Mouse (Mus musculus) limb, embryonic 15.5 days (tissue): Measurements from ENCODE around the gene Gipc3. TPM values are rescaled to one million over a fixed set of nuclear protein-coding genes. Genes with fewer than 3 reads are reported as not detected.

ENCODE experiments used
- ATAC-seq: fragments of 200-750 bp; cut with Nextera tagmentation; 2 replicates; pipeline ENCODE4 v1.8.0; 2017; ENCODE audit warnings: low read depth, moderate TSS enrichment; ENCODE audit not compliant: insufficient number of reproducible peaks, low FRiP score, low TSS enrichment
- H3K27ac ChIP-seq: fragments of 300-500 bp; sonication (generic); 2 replicates; pipeline ENCODE4 v1.5.1; 2015; ENCODE audit warnings: moderate library complexity, mild to moderate bottlenecking, inconsistent platforms
- H3K27me3 ChIP-seq: fragments of 300-500 bp; sonication (generic); 2 replicates; pipeline ENCODE4 v1.6.1; 2015; ENCODE audit warnings: inconsistent platforms
- H3K36me3 ChIP-seq: fragments of 300-500 bp; sonication (generic); 2 replicates; pipeline ENCODE4 v1.6.1; 2015; ENCODE audit warnings: inconsistent platforms
- H3K4me1 ChIP-seq: fragments of 300-500 bp; sonication (generic); 2 replicates; pipeline ENCODE4 v1.6.1; 2015; ENCODE audit warnings: inconsistent platforms
- H3K4me2 ChIP-seq: fragments of 300-500 bp; sonication (generic); 2 replicates; pipeline ENCODE4 v1.6.1; 2015; ENCODE audit warnings: mild to moderate bottlenecking, inconsistent platforms
- H3K4me3 ChIP-seq: fragments of 300-500 bp; sonication (generic); 2 replicates; pipeline ENCODE4 v1.5.1; 2015; ENCODE audit warnings: mild to moderate bottlenecking, inconsistent platforms
- H3K9ac ChIP-seq: fragments of 300-500 bp; sonication (generic); 2 replicates; pipeline ENCODE4 v1.6.1; 2015; ENCODE audit warnings: inconsistent platforms
- H3K9me3 ChIP-seq: fragments of 300-500 bp; sonication (generic); 2 replicates; pipeline ENCODE4 v1.6.1; 2016; ENCODE audit warnings: inconsistent platforms
- whole genome bisulfite sequencing: fragments of 180-500 bp; shearing (Covaris S2); methylation state at CpG from one replicate; pipeline ENCODE4 v1.1.7; 2015; 5-methylcytosine and 5-hydroxymethylcytosine counted together
- polyA plus RNA-seq: library from polyadenylated mRNA; unstranded; fragments of >200 nt; fragmentation: Nextera tagmentation; extraction: Ambion mirVana; gene quantifications from 2 replicates; pipeline ENCODE4 v1.2.1, GENCODE M21; 2015

Gipc3 gene
- polyA plus RNA-seq, 1 experiment from 2014 or later: 0.04 TPM

GRCm38 (mm10) chr10:81303761-81304160, 39.3 kb downstream of the Gipc3 start:
- 0 out of 2 replicates have a peak, but pooled peaks cover 3% of the 10 kb centered on the region for H3K9me3 ChIP-seq
- H3K36me3 ChIP-seq: peaks cover 32% of the 10 kb centered on the region
- H3K4me3 ChIP-seq: no peak overlapping the region
- no peak overlapping the region for H3K4me2 ChIP-seq
- peaks cover 28% of the 10 kb centered on the region for H3K4me1 ChIP-seq
- ATAC-seq: no peak
- WGBS: 73% methylated on average over 7 of the region's 7 CpGs
- no peak overlapping the region for H3K9ac ChIP-seq
- H3K27me3 ChIP-seq: no peaks in the 10 kb centered on the region
- H3K27ac ChIP-seq: no peak overlapping the region

DNA sequence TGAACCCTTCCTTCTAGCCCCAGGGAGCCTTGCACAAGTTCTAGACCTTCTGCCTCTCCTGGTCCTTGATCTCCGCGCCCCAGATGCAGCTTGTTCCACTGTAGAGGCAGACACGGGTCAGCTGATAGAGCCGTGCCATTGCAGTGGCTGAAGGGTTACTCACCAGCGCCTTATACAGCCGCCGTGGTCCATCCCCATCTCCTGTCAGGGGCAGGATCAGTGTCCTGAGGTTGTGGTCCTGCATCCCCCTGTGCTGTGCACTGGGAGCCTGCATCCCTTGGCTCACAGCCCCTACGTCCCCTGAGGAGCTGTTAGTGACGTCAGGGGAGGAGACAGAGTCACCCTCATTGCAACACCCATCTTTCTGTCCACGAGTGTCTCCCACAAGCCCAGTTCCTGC, 39.8 kb downstream of the Gipc3 start:
- Histone ChIP-seq H3K27ac (peak overlapping the region; percentile 18; the same call in 1 of the 2 replicates), H3K9ac (no peak overlapping the region), H3K36me3 (peaks cover 28% of the 10 kb centered on the region), H3K4me3 (no peak overlapping the region), H3K9me3 (0 out of 2 replicates have a peak, but pooled peaks cover 3% of the 10 kb centered on the region), H3K27me3 (no peaks in the 10 kb centered on the region), H3K4me2 (no peak overlapping the region), H3K4me1 (peaks cover 30% of the 10 kb centered on the region)
- ATAC-seq: no peak
- WGBS: 74% methylated on average over 10 of the region's 10 CpGs

- WGBS: 46% methylated on average over 14 of the region's 14 CpGs
- no peak overlapping the region for H3K4me2 ChIP-seq
- peaks cover 23% of the 10 kb centered on the region for H3K36me3 ChIP-seq
- H3K27ac ChIP-seq: peak overlapping the region; percentile 18; the same call in 1 of the 2 replicates
- 0 out of 2 replicates have a peak, but pooled peaks cover 2% of the 10 kb centered on the region for H3K9me3 ChIP-seq
- H3K9ac ChIP-seq: no peak overlapping the region
- peaks cover 34% of the 10 kb centered on the region for H3K4me1 ChIP-seq
- H3K4me3 ChIP-seq: no peak overlapping the region
- ATAC-seq: no peak
- H3K27me3 ChIP-seq: no peaks in the 10 kb centered on the region
These were observed 40.3 kb downstream of the Gipc3 start for GRCm38 (mm10) chr10:81302781-81303218.

- no peak overlapping the region for H3K4me2 ChIP-seq
- no peak for ATAC-seq
- H3K36me3 ChIP-seq: peaks cover 18% of the 10 kb centered on the region
- 0 out of 2 replicates have a peak overlapping the region, but pooled peaks have one; percentile 18 for H3K27ac ChIP-seq
- H3K9me3 ChIP-seq: no peaks in the 10 kb centered on the region
- no peak overlapping the region for H3K9ac ChIP-seq
- no peak overlapping the region for H3K4me3 ChIP-seq
- no peaks in the 10 kb centered on the region for H3K27me3 ChIP-seq
- peaks cover 39% of the 10 kb centered on the region for H3K4me1 ChIP-seq
- 65% methylated on average over 4 of the region's 4 CpGs for WGBS
These were observed 40.8 kb downstream of the Gipc3 start for GRCm38 (mm10) chr10:81302288-81302687.

- no peak overlapping the region for H3K27ac ChIP-seq
- H3K4me2 ChIP-seq: no peak overlapping the region
- H3K36me3 ChIP-seq: peaks cover 13% of the 10 kb centered on the region
- ATAC-seq: no peak
- H3K9me3 ChIP-seq: no peaks in the 10 kb centered on the region
- no peaks in the 10 kb centered on the region for H3K27me3 ChIP-seq
- peaks cover 41% of the 10 kb centered on the region for H3K4me1 ChIP-seq
- 85% methylated on average over 9 of the region's 9 CpGs for WGBS
- no peak overlapping the region for H3K4me3 ChIP-seq
- no peak overlapping the region for H3K9ac ChIP-seq
These were observed 41.7 kb downstream of the Gipc3 start for GRCm38 (mm10) chr10:81301321-81301720.

DNA sequence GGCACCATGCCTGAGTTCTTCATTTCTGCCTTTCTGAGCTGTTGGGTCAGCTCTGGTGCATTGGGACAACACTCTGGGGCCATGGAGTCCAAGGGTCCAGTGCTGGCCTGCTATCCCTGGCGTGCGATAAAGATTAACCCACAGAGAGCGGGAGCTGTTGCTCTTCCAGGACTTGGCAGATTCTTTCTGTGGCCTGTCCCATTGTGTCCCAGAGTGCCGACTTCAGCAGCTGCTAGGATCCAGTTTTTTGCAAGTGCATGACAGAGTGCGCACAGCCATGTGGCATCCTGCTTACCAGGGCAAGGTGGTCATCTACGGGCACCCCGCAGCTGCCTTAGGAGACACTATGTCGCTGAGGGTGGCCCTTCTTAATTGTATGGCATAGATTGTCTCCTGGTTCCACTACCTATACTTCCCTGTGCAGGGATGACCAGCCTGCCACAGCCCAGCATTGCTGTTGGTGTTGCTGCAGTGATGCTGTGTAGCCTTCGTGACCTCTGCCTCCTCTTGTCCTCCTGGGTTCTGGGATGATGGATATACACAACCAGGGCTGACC, 42.6 kb downstream of the Gipc3 start:
- 86% methylated on average over 9 of the region's 9 CpGs for WGBS
- Histone ChIP-seq H3K4me1 (peaks cover 42% of the 10 kb centered on the region), H3K4me3 (no peak overlapping the region), H3K27me3 (no peaks in the 10 kb centered on the region), H3K9me3 (no peaks in the 10 kb centered on the region), H3K36me3 (peaks cover 11% of the 10 kb centered on the region; the same call in 1 of the 2 replicates), H3K9ac (no peak overlapping the region), H3K27ac (no peak overlapping the region), H3K4me2 (no peak overlapping the region)
- no peak for ATAC-seq

DNA sequence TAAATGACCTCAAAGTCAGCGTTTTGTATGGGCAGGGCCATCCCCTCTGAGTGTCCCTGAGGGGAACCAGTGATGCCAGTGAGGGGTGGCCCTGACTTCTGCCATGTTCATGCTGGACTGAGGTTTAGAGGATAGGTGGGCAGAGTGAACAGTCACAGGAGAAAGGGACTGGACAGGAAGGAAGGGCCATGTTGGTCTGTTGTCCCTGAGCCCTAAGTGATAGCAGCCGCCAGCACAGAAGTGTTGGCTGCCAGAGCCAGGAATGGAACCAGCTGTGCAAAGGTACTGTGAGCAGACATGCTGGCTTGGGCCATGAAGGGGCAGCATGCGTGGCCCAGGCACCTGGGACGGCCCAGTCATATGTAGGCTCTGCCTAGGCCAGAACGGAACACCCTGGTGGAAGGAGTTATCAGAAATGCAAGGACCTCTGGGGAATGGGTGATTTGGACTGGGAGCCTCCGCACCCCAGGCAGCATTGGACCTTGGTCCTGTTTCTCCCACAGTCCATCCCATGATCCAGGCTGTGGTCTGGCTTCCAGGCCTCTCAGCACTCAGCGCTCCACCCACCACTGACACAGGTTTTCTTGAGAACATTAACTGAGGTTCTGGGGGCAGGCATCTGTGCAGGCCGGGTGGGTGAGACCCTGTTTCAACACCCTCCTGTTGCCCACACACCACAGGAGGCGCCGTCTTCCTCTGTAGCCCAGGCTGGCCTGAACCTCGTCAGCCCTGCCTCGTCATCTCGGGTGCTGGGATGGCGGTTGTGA, 43.3 kb downstream of the Gipc3 start:
- no peak overlapping the region for H3K9ac ChIP-seq
- peaks cover 12% of the 10 kb centered on the region; the same call in 1 of the 2 replicates for H3K36me3 ChIP-seq
- 89% methylated on average over 14 of the region's 14 CpGs for WGBS
- H3K4me2 ChIP-seq: no peak overlapping the region
- H3K4me3 ChIP-seq: no peak overlapping the region
- H3K4me1 ChIP-seq: peaks cover 48% of the 10 kb centered on the region
- no peak overlapping the region for H3K27ac ChIP-seq
- H3K27me3 ChIP-seq: no peaks in the 10 kb centered on the region
- no peaks in the 10 kb centered on the region for H3K9me3 ChIP-seq
- ATAC-seq: no peak

GRCm38 (mm10) chr10:81298369-81299100, 44.5 kb downstream of the Gipc3 start:
- Histone ChIP-seq H3K4me1 (peaks cover 54% of the 10 kb centered on the region), H3K27me3 (no peaks in the 10 kb centered on the region), H3K27ac (no peak overlapping the region), H3K36me3 (peaks cover 12% of the 10 kb centered on the region; the same call in 1 of the 2 replicates), H3K4me3 (no peak overlapping the region), H3K9ac (no peak overlapping the region), H3K9me3 (no peaks in the 10 kb centered on the region), H3K4me2 (no peak overlapping the region)
- WGBS: 92% methylated on average over 17 of the region's 17 CpGs
- no peak for ATAC-seq

GRCm38 (mm10) chr10:81297845-81298244, 45.2 kb downstream of the Gipc3 start:
- ATAC-seq: no peak
- no peak overlapping the region for H3K9ac ChIP-seq
- WGBS: 59% methylated on average over 10 of the region's 10 CpGs
- no peak overlapping the region for H3K4me2 ChIP-seq
- no peaks in the 10 kb centered on the region for H3K9me3 ChIP-seq
- H3K4me1 ChIP-seq: peaks cover 49% of the 10 kb centered on the region
- H3K4me3 ChIP-seq: no peak overlapping the region
- H3K27ac ChIP-seq: 0 out of 2 replicates have a peak overlapping the region, but pooled peaks have one; percentile 47
- peaks cover 12% of the 10 kb centered on the region; the same call in 1 of the 2 replicates for H3K36me3 ChIP-seq
- no peaks in the 10 kb centered on the region for H3K27me3 ChIP-seq

GRCm38 (mm10) chr10:81297246-81297645, 45.8 kb downstream of the Gipc3 start:
- no peak for ATAC-seq
- H3K36me3 ChIP-seq: peaks cover 12% of the 10 kb centered on the region; the same call in 1 of the 2 replicates
- no peak overlapping the region for H3K4me3 ChIP-seq
- 0 out of 2 replicates have a peak overlapping the region, but pooled peaks have one; percentile 47 for H3K27ac ChIP-seq
- H3K9me3 ChIP-seq: no peaks in the 10 kb centered on the region
- H3K9ac ChIP-seq: no peak overlapping the region
- H3K27me3 ChIP-seq: no peaks in the 10 kb centered on the region
- no peak overlapping the region for H3K4me2 ChIP-seq
- WGBS: 86% methylated on average over 6 of the region's 6 CpGs
- peaks cover 43% of the 10 kb centered on the region for H3K4me1 ChIP-seq

DNA sequence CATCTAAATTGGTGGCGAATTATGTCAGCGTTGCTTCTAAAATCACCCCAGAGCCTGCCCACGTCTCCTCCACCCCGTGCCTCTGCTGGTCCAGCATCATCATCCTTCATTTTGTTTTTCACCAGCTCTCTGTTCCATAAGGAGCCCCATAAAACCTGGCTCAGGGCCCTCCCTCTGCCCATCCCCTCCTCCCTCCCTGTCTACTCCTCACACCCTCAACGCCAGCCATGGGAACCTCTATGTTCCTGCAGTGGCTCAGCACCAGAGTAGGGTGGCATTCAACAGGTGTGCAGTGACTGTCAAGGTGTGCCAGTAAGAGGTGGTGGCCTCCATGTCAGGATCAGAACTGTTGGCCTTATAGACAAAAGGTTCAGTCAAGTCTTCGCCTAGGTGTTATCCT, 47.9 kb downstream of the Gipc3 start:
- no peaks in the 10 kb centered on the region for H3K9me3 ChIP-seq
- peaks cover 12% of the 10 kb centered on the region; the same call in 1 of the 2 replicates for H3K36me3 ChIP-seq
- peaks cover 13% of the 10 kb centered on the region for H3K27me3 ChIP-seq
- no peak overlapping the region for H3K27ac ChIP-seq
- no peak for ATAC-seq
- H3K4me3 ChIP-seq: no peak overlapping the region
- H3K9ac ChIP-seq: 0 out of 2 replicates have a peak overlapping the region, but pooled peaks have one; percentile 7
- WGBS: 88% methylated on average over 6 of the region's 6 CpGs
- peaks cover 52% of the 10 kb centered on the region for H3K4me1 ChIP-seq
- H3K4me2 ChIP-seq: no peak overlapping the region
